Mouse (Mus musculus) bone marrow macrophage, adult 2 months (primary cell): ENCODE data around the gene Dok1. TPM values are rescaled to one million over a fixed set of nuclear protein-coding genes. Genes with fewer than 3 reads are reported as not detected.
A peak's percentile ranks its signal among the peaks of the same experiment; 100 is the strongest.

ENCODE experiments used
- H3K27ac ChIP-seq: 2 replicates; pipeline ENCODE4 v1.5.1; 2012; ENCODE audit warnings: low read depth, low read length; ENCODE audit not compliant: insufficient read depth
- H3K4me1 ChIP-seq: 2 replicates; pipeline ENCODE4 v1.6.1; 2012; ENCODE audit warnings: low read length; ENCODE audit not compliant: control insufficient read depth, insufficient read depth
- H3K4me3 ChIP-seq: 2 replicates; pipeline ENCODE4 v1.5.1; 2012; ENCODE audit warnings: mild to moderate bottlenecking, low read length, moderate library complexity; ENCODE audit not compliant: insufficient read depth
- CTCF ChIP-seq: IDR thresholded peaks from 2 replicates; pipeline ENCODE4 v1.5.1; 2012; ENCODE audit warnings: low read depth, mild to moderate bottlenecking, low read length, moderate library complexity
- POLR2A ChIP-seq: IDR thresholded peaks from 2 replicates; pipeline ENCODE4 v1.6.1; 2012; ENCODE audit warnings: mild to moderate bottlenecking, low read depth, low read length, borderline replicate concordance
- polyA plus RNA-seq: library from polyadenylated mRNA; stranded (reverse); fragments of >200 nt; gene quantifications from 2 replicates; pipeline ENCODE4 v1.2.4, GENCODE M21; 2012; ENCODE audit not compliant: missing spikeins, insufficient read depth, insufficient read length

Gene Dok1
- polyA plus RNA-seq, 1 experiment = 69.9 TPM

DNA sequence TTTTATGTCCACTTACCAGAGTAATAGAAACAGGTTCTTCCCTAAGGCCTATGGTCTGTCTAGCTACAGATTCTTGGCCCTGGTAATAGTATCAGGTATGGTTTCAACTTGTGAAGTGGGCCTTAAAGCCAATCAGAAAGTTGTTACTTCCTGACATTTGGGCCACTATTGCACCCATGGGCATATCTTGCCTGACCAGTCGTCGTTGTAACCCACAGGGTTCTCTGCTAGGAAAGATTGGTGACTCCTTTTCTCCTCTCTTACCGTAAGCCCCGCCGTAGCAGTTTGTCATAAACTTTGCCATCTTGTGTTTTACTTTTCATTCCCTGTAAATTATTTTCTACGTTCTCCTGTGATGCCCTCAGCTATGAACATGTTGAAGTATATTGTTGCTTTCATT lies 13.2 kb downstream of the Dok1 start:
- Histone ChIP-seq H3K4me1 (peaks cover 34% of the 10 kb centered on the region), H3K27ac (no peak overlapping the region)
- no peak for TF ChIP-seq POLR2A
- no peak for TF ChIP-seq CTCF

DNA sequence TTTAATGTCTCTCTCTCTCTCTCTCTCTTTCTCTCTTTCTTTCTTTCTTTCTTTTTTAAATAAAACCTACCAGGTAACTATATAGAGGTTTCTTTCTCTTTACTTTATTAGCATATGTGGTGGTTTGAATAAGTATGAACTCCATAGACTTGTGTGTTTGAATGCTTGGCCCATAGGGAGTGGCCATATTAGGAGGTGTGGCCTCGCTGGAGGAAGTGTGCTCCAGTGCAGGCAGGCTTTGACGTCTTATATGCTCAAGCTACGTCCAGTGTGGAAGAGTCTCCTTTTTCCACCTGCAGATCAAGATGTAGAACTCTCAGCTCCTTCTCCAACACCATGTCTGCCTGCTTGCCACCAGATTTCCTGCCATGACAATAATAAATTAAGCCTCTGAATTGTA lies 14.2 kb downstream of the Dok1 start:
- no peak overlapping the region for H3K4me3 ChIP-seq
- peaks cover 28% of the 10 kb centered on the region for H3K4me1 ChIP-seq
- TF ChIP-seq CTCF (no peak), POLR2A (no peak)
- H3K27ac ChIP-seq = no peak overlapping the region

More for the DNA sequence above, 13.2 kb downstream of the Dok1 start:
- no peak overlapping the region for H3K4me3 ChIP-seq

DNA sequence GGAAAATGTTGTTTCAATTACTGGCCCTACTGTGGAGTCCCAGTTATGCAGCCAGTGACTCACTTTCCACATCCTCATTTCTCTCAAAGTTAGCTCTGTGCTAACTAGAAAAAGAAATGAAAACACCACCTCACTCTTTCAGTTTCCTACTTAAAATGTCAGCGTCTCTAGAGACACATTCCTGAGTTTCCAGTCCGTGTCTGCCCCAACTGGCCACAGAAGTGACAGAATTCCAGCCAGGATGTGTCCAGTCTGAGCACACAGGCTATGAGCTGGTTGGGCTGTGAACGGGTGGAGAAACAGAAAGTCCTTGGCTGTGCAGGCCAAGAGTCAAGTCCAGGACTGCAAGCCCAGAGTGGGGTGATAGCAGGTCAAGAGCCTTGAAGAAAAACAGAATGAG lies 16.1 kb downstream of the Dok1 start:
- no peak for TF ChIP-seq CTCF
- no peak for TF ChIP-seq POLR2A
- peak overlapping the region; percentile 88 for H3K27ac ChIP-seq
- peak overlapping the region; percentile 28; the same call in 1 of the 2 replicates for H3K4me3 ChIP-seq
- peaks cover 36% of the 10 kb centered on the region for H3K4me1 ChIP-seq

DNA sequence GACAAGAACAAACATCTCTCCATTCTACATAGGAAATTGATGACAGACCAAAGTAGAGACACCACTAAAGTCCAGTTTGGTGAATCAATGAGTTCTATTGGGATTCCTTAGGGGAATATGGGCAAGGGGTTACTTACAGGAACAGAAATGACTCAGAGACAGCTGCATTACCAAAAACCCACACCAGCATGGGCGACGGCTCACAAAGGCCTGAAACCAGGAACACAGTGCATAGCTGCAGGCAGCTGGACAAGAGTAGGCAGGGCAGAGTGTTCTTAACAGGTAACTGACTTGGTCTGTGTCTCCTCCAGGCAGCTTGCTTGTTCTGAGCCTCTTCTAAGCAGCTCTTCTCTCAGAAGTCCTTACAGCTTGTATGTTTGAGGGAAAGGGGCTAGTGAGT lies 17.5 kb downstream of the Dok1 start:
- no peak overlapping the region for H3K4me3 ChIP-seq

DNA sequence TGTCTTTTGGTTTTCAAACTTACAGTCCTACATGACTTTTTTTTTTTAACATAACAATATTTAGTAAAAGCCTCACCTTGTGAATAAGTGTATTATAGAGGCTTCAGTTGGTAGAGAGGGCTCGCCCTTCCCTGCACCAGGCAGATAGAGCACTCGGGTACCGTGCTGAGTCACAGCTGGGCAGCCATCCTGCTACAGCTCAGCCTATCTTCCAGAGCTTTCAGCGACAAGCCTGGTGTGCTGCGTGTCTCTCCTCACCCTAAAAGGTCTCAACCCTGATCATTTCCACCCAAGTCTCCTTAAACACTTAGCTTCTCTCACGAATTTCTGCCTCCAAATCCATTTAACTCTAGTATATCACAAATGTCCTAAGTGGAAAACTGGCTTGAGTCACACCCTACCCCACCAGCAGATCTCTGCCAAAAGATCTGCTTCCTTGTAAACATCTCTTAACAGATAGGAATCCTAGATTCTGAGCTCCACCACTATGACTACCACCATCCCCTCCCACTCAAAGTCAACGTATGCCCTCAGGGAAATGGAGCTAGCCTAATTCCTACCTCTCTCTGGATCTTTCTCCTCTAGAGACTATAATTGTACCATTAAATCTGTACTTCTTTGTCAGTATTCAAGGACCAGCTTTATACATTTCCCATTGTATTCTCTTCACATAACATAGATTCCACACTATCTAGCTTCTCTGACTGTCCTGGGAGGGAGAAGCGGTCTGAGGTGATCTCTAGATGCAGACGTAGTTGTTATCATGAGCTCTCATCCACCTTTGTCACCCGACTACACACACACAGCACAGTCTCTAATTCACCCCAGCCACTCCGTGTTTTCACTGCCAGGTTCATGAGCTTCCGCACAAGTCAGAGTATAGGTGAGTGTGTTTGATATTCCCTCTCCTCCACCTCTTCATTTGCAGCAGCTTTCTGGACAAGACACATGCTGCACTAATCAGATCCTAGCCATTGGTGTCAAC lies 18.5 kb downstream of the Dok1 start:
- H3K4me1 ChIP-seq = peaks cover 45% of the 10 kb centered on the region
- H3K4me3 ChIP-seq = no peak overlapping the region
- no peak overlapping the region; the same call in 1 of the 2 replicates for H3K27ac ChIP-seq
- TF ChIP-seq POLR2A (no peak), CTCF (no peak)

More for the DNA sequence above, 17.5 kb downstream of the Dok1 start:
- peaks cover 38% of the 10 kb centered on the region for H3K4me1 ChIP-seq
- TF ChIP-seq CTCF (no peak), POLR2A (no peak)
- no peak overlapping the region for H3K27ac ChIP-seq

DNA sequence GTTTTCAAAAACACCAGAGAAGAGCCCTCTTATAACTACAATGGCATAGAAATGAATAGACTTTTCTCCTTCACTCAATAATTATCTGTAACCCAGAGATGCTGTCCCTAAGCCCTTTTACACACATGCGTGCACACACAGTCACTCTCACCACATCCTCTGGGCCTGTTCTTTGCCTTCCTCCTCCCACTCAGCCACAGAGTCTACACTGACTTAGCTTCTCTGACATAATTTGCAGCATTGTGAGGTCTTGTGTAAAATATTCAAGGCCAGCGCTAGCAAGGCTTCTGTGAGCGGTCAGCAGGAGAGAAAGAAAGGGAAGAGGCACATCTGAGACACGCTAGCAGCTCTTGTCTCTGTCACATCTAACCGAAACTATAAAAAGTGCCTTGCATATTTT lies 19.8 kb downstream of the Dok1 start:
- Histone ChIP-seq H3K4me1 (peaks cover 54% of the 10 kb centered on the region), H3K4me3 (no peak overlapping the region), H3K27ac (peak overlapping the region; percentile 28)
- no peak for TF ChIP-seq CTCF
- no peak for TF ChIP-seq POLR2A

DNA sequence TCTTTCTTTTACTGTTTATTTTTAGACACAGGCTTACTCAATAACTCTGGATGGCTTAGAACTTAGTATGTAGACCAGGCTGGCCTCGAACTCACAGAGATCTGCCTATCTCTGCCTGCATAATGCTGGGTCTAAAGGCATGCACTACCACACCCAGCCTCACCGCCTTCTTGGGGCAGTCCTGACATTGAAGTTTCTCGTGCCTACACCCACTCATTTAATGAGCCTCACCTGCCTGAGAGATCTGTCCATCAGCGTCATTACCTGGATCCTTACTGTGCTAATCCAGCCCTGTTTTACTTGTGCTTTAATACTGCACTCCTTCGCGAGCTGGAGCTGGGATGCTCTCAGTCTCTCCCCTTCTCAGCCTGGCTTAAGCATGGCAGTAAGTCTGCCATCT lies 21.5 kb downstream of the Dok1 start:
- H3K4me1 ChIP-seq = peaks cover 64% of the 10 kb centered on the region
- no peak overlapping the region for H3K4me3 ChIP-seq
- H3K27ac ChIP-seq = no peak overlapping the region
- no peak for TF ChIP-seq CTCF
- no peak for TF ChIP-seq POLR2A

DNA sequence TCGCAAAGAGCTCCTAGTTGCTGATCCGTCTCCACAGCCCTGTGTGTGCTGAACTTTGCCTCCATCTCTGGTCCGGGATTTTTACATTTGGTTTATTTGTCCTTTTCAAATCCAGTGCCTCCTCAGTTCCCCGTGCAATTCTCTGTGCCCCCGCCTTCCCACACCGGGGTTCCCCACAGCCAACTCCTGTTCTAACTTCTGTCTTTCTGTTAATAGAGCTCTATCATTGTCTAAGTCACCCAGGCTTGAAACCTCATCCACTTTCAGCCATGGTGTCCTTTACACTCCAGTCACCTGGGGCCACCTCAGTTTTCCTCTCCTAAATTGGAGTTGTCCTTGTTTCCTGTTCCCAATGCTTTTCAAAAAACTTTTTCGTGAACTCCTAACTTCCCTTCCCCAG lies 22.0 kb downstream of the Dok1 start:
- Histone ChIP-seq H3K27ac (no peak overlapping the region), H3K4me3 (no peak overlapping the region), H3K4me1 (peaks cover 65% of the 10 kb centered on the region)
- TF ChIP-seq POLR2A (no peak), CTCF (no peak)

DNA sequence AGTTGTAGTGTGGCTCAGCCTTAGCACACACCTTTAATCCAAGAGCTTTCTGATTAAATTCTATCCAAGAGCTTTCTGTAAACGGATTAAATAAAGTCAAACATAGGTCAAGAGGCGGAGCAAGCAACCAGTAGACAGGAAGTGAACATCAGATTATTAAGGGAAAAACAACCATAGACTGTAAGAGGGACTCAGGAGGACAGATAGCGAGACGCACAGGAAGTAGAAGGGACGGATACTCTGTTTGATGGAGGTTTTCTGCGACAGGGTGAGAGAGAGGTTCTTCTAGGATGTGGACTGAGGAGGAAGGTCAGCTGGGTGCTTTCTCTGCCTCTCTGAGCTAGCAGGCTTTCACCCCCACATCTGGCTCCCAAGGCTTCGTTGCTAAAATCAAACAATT lies 23.3 kb downstream of the Dok1 start:
- H3K4me3 ChIP-seq = peak overlapping the region; percentile 11; the same call in 1 of the 2 replicates
- no peak for TF ChIP-seq POLR2A
- TF ChIP-seq CTCF = no peak
- H3K4me1 ChIP-seq = peaks cover 77% of the 10 kb centered on the region
- peak overlapping the region; percentile 25 for H3K27ac ChIP-seq

DNA sequence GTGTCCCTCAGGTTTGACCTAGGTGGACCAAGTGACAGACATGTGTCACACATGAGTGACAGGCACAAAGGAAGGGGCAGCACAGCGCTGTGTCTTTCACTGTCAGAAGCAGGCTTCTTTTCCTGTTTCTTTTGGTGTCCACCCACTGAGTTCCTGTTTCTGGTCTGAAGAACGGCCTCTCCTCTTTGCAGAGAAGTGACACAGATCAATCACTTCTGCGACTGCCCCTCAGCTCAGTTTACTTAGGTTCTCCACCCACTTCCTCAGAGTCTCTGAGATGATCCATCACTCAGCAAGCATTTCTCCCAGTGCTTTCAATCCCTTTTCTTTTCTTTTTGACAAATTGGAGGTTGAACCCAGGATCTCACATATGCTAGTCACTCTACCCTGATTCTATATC lies 24.6 kb downstream of the Dok1 start:
- peaks cover 68% of the 10 kb centered on the region for H3K4me1 ChIP-seq
- H3K27ac ChIP-seq = peak overlapping the region; percentile 80
- peak overlapping the region; percentile 24 for H3K4me3 ChIP-seq
- TF ChIP-seq CTCF (no peak), POLR2A (no peak)
